ENCODE assay signal across 22 mouse cellular contexts in genomic region chr4:56552126-56552525, GRCm38 (mm10).
DNase-seq lines count a peak whose midpoint lies in the region; ATAC-seq lines count a peak whose summit lies in the region.
"Had no signal": no experiment of that assay in that cellular context is flagged by ENCODE, and none has a peak within 500 bp of the region (broad histone marks: within the 10 kb centered on the region; RNA-seq: fewer than 3 reads in every experiment).

No protein-coding gene starts in this region.

- no peak overlapping the region for H3K4me2 ChIP-seq in limb, embryonic 11.5 days (ENCODE audit: low read depth, severe bottlenecking)
- H3K4me2 ChIP-seq: embryonic facial prominence, embryonic 15.5 days; heart, embryonic 13.5 days; hindbrain, embryonic 15.5 days had no signal

- no peak overlapping the region for H3K4me3 ChIP-seq in limb, embryonic 11.5 days (ENCODE audit: low read depth, low read length)
- no peak overlapping the region for H3K4me3 ChIP-seq in limb, embryonic 10.5 days
- H3K4me3 ChIP-seq: embryonic facial prominence, embryonic 15.5 days; erythroblast, embryonic 14.5 days; forebrain, embryonic 10.5 days; gastrocnemius, adult 2 months; heart, embryonic 13.5 days; hindbrain, embryonic 15.5 days had no signal

- no peaks in the 10 kb centered on the region for H3K27me3 ChIP-seq in limb, embryonic 11.5 days (ENCODE audit: control insufficient read depth, insufficient read depth, low read length)
- no peaks in the 10 kb centered on the region for H3K27me3 ChIP-seq in limb, embryonic 10.5 days (ENCODE audit: low read depth, poor library complexity, severe bottlenecking)
- H3K27me3 ChIP-seq: embryonic facial prominence, embryonic 15.5 days; heart, embryonic 13.5 days; hindbrain, embryonic 15.5 days had no signal

- ATAC-seq in limb, embryonic 11.5 days (ENCODE audit: insufficient number of reproducible peaks, low FRiP score, low TSS enrichment, low read depth) = no peak
- ATAC-seq: forebrain, embryonic 14.5 days had no signal

- no peaks in the 10 kb centered on the region for H3K4me1 ChIP-seq in limb, embryonic 11.5 days (ENCODE audit: control insufficient read depth, insufficient read depth, low read length)
- no peaks in the 10 kb centered on the region for H3K4me1 ChIP-seq in limb, embryonic 10.5 days
- H3K4me1 ChIP-seq: embryonic facial prominence, embryonic 15.5 days; forebrain, embryonic 10.5 days; heart, embryonic 13.5 days; hindbrain, embryonic 15.5 days had no signal

- no peak overlapping the region for H3K27ac ChIP-seq in limb, embryonic 11.5 days (replicated peaks; ENCODE audit: low read depth, low read length)
- no peak overlapping the region for H3K27ac ChIP-seq in limb, embryonic 10.5 days
- H3K27ac ChIP-seq: embryonic facial prominence, embryonic 15.5 days; forebrain, embryonic 10.5 days; gastrocnemius, adult 2 months; heart, embryonic 13.5 days; hindbrain, embryonic 15.5 days had no signal

- no peaks in the 10 kb centered on the region for H3K36me3 ChIP-seq in limb, embryonic 11.5 days (ENCODE audit: control insufficient read depth, insufficient read depth, low read length)
- H3K36me3 ChIP-seq in limb, embryonic 10.5 days = no peaks in the 10 kb centered on the region
- H3K36me3 ChIP-seq: embryonic facial prominence, embryonic 15.5 days; forebrain, embryonic 10.5 days; heart, embryonic 13.5 days; hindbrain, embryonic 15.5 days had no signal

- peak; percentile 11 to 20 for DNase-seq in cerebellum, postnatal 36 days
- no peak for DNase-seq in cerebellum, adult 9-10 months
- peak; percentile 16 for DNase-seq in limb, embryonic 11.5 days (ENCODE audit: low spot score)
- DNase-seq in limb, embryonic 10.5 days (ENCODE audit: low spot score) = no peak
- DNase-seq in brain, adult 2 months (ENCODE audit: low read depth, low spot score) = peak; percentile 40
- DNase-seq in telencephalon, adult 2 months (ENCODE audit: low read depth, low spot score) = peak; percentile 5
- no peak for DNase-seq in thymus, postnatal 10 days (ENCODE audit: low spot score in 2 of 2)
- DNase-seq: adrenal gland, adult 8-10 months; adrenal gland, postnatal 36 days; cerebellum, adult 18-20 months; embryo, embryonic 11 days; gastrocnemius, adult 2 months; gastrocnemius, postnatal 25 days; heart, adult 11 months; heart, postnatal 36 days; kidney, adult 11 months had no signal

- no peaks in the 10 kb centered on the region for H3K9me3 ChIP-seq in limb, embryonic 11.5 days (ENCODE audit: control insufficient read depth, low read length)
- H3K9me3 ChIP-seq in limb, embryonic 10.5 days (replicated peaks) = no peaks in the 10 kb centered on the region
- H3K9me3 ChIP-seq: embryonic facial prominence, embryonic 15.5 days; forebrain, embryonic 10.5 days; heart, embryonic 13.5 days; hindbrain, embryonic 15.5 days had no signal

- H3K9ac ChIP-seq in limb, embryonic 11.5 days (ENCODE audit: low read length) = no peak overlapping the region
- H3K9ac ChIP-seq: embryonic facial prominence, embryonic 15.5 days; heart, embryonic 13.5 days; hindbrain, embryonic 15.5 days had no signal

Comparison
In these comparisons a context has a peak if more than half of its experiments do, and no peak if none do; other contexts are left out.
1. DNase-seq: peak in cerebellum, postnatal 36 days (2 of 2), limb, embryonic 11.5 days (single experiment), brain, adult 2 months (single experiment) and telencephalon, adult 2 months (single experiment); none in cerebellum, adult 9-10 months (single experiment), limb, embryonic 10.5 days (single experiment) and thymus, postnatal 10 days (0 of 2).